Mouse (Mus musculus): ENCODE measurements around the gene Nsrp1.

- TF ChIP-seq TAL1 (IDR thresholded peaks at IDR 0.05; ENCODE audit: low read length) (no peak), GATA1 (IDR thresholded peaks at IDR 0.05; ENCODE audit: low read length) (no peak)
These were observed 50.1 kb downstream of the Nsrp1 start for GRCm38 (mm10) chr11:77028157-77028556.

Measured in erythroblast, embryonic 14.5 days (primary cell).